Mouse (Mus musculus) bone marrow macrophage, adult 2 months (primary cell): Measurements from ENCODE around the gene Dlst.

Experiments used
- CTCF ChIP-seq: IDR thresholded peaks from 2 replicates; pipeline ENCODE4 v1.5.1; 2012; ENCODE audit warnings: low read depth, mild to moderate bottlenecking, low read length, moderate library complexity
- POLR2A ChIP-seq: IDR thresholded peaks from 2 replicates; pipeline ENCODE4 v1.6.1; 2012; ENCODE audit warnings: mild to moderate bottlenecking, low read depth, low read length, borderline replicate concordance

DNA sequence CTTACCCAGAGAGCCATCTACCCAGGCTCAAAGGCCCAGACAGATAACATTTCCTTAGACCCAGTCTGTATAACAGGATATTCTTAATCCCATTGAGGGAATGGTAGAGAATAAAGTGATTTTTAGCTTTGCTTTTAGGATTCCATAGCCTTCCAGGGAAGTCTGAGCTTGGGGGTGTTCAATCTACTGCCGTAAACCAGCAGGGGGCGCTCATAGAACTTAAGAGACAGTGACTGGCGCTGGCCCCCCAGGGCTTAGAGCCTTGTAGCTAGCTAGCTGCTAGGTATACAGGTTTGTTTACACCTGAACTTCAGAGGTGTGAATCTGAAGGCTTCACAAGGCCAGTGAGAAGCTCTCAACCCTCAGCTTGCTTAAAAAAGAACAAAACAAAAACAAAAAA is 18.4 kb upstream of the Dlst start:
- TF ChIP-seq POLR2A: no peak
- peak; percentile 86 for TF ChIP-seq CTCF
